Mouse (Mus musculus) cerebellum, adult 2 months (tissue): Measurements from ENCODE around the gene Rec8. TPM values are rescaled to one million over a fixed set of nuclear protein-coding genes. Genes with fewer than 3 reads are reported as not detected.

ENCODE experiments used
- DNase-seq, 2 experiments: peaks; one replicate each; pipeline ENCODE4 v3.0.0; 2021
- H3K27ac ChIP-seq: fragments of 200-500 bp; 2 replicates; pipeline ENCODE4 v1.5.1; 2012; ENCODE audit warnings: low read length, control low read depth, inconsistent platforms; ENCODE audit not compliant: insufficient read depth
- H3K27me3 ChIP-seq: fragments of 200-500 bp; 2 replicates; pipeline ENCODE4 v1.6.1; 2012; ENCODE audit warnings: inconsistent platforms, mild to moderate bottlenecking, low read length, moderate library complexity; ENCODE audit not compliant: control insufficient read depth, insufficient read depth
- H3K4me1 ChIP-seq: fragments of 200-500 bp; 2 replicates; pipeline ENCODE4 v1.6.1; 2011; ENCODE audit warnings: low read length; ENCODE audit not compliant: control insufficient read depth, insufficient read depth
- H3K4me3 ChIP-seq: fragments of 200-500 bp; replicated peaks from 2 replicates; pipeline ENCODE3; 2011; ENCODE audit warnings: mild to moderate bottlenecking, low read depth, low read length, control low read depth; ENCODE audit not compliant: insufficient read depth
- CTCF ChIP-seq: fragments of 200-500 bp; IDR thresholded peaks from 2 replicates; pipeline ENCODE4 v1.5.1; 2011; ENCODE audit warnings: low read depth, mild to moderate bottlenecking, control low read depth, low read length, moderate library complexity, borderline replicate concordance; ENCODE audit not compliant: insufficient read depth
- POLR2A ChIP-seq: fragments of 200-500 bp; IDR thresholded peaks from 2 replicates; pipeline ENCODE4 v1.6.1; 2011; ENCODE audit warnings: low read length, control low read depth, borderline replicate concordance; ENCODE audit not compliant: insufficient read depth
- WGBS: fragments of 180-500 bp; shearing (Covaris S2); methylation state at CpG from one replicate; pipeline ENCODE4 v1.1.7; 2018; 5-methylcytosine and 5-hydroxymethylcytosine counted together
- polyA plus RNA-seq: library from polyadenylated mRNA; depleted of rRNA; stranded (reverse); fragments of >200 nt; gene quantifications from 2 replicates; pipeline ENCODE4 v1.2.3, GENCODE M21; 2012; rRNA removed

Rec8 gene
- polyA plus RNA-seq, 1 experiment: 71.2 TPM

DNA sequence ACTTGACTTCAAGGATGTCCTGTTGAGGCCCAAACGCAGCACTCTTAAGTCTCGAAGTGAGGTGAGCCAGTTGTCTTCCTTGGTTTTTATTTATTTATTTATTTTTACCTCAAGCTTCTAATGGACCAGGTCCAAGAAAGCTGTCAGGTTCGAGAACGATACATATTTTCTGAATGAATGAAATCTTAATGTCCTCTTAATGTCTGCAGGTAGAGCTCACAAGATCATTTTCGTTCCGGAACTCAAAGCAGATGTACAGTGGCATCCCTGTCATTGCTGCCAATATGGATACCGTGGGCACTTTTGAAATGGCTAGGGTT, 54.9 kb downstream of the Rec8 start:
- 62% methylated on average over 7 of the region's 7 CpGs for WGBS
- Histone ChIP-seq H3K4me3 (no peak overlapping the region), H3K27ac (no peak overlapping the region), H3K27me3 (no peaks in the 10 kb centered on the region), H3K4me1 (no peaks in the 10 kb centered on the region; the same call in 1 of the 2 replicates)
- TF ChIP-seq POLR2A: no peak
- TF ChIP-seq CTCF: no peak
- DNase-seq: no peak

Other genes with a start within 250 kb of the Rec8 start
- 18.5 and 18.7 TPM in 2 replicates for gene Dhrs4, start 139.3 kb upstream of the Rec8 start, polyA plus RNA-seq
- gene Carmil3, start 127.4 kb upstream of the Rec8 start, polyA plus RNA-seq: 109 and 119 TPM in 2 replicates
- gene Cpne6, start 107.6 kb upstream of the Rec8 start, polyA plus RNA-seq: 39.8 and 56.8 TPM in 2 replicates
- gene Nrl, start 93.1 kb upstream of the Rec8 start, polyA plus RNA-seq: 0.33 and 0.56 TPM in 2 replicates
- gene Pck2, start 77.8 kb upstream of the Rec8 start, polyA plus RNA-seq: 44.8 and 49.3 TPM in 2 replicates
- gene Dcaf11, start 58.0 kb upstream of the Rec8 start, polyA plus RNA-seq: 115 and 127 TPM in 2 replicates
- 0.97 TPM in 2 replicates for gene A730061H03Rik, start 57.6 kb upstream of the Rec8 start, polyA plus RNA-seq
- not detected in 2 replicates for gene Fitm1, start 42.4 kb upstream of the Rec8 start, polyA plus RNA-seq
- gene Psme1, start 39.9 kb upstream of the Rec8 start, polyA plus RNA-seq: 38.4 and 40.7 TPM in 2 replicates
- gene Emc9, start 32.7 kb upstream of the Rec8 start, polyA plus RNA-seq: 90.9 and 92.8 TPM in 2 replicates
- gene Psme2, start 26.9 kb upstream of the Rec8 start, polyA plus RNA-seq: 43.1 and 46.8 TPM in 2 replicates
- gene Rnf31, start 26.3 kb upstream of the Rec8 start, polyA plus RNA-seq: 31.1 and 32.9 TPM in 2 replicates
- 18.4 and 20.3 TPM in 2 replicates for gene Irf9, start 14.5 kb upstream of the Rec8 start, polyA plus RNA-seq
- gene Ipo4, start 17.9 kb downstream of the Rec8 start, polyA plus RNA-seq: 150 and 151 TPM in 2 replicates
- 4.9 and 5.6 TPM in 2 replicates for gene Gm49378, start 19.9 kb downstream of the Rec8 start, polyA plus RNA-seq
- gene Tm9sf1, start 25.8 kb downstream of the Rec8 start, polyA plus RNA-seq: 35.3 and 40.1 TPM in 2 replicates
- 0.40 and 0.61 TPM in 2 replicates for gene Tssk4, start 32.1 kb downstream of the Rec8 start, polyA plus RNA-seq
- gene Mdp1, start 42.5 kb downstream of the Rec8 start, polyA plus RNA-seq: 44.8 and 44.9 TPM in 2 replicates
- gene Gmpr2, start 53.9 kb downstream of the Rec8 start, polyA plus RNA-seq: 29.2 and 29.6 TPM in 2 replicates
- 414 and 434 TPM in 2 replicates for gene Nedd8, start 54.1 kb downstream of the Rec8 start, polyA plus RNA-seq
- gene Tinf2, start 63.8 kb downstream of the Rec8 start, polyA plus RNA-seq: 36.0 and 38.5 TPM in 2 replicates
- gene Tgm1, start 95.9 kb downstream of the Rec8 start, polyA plus RNA-seq: 0.07 and 0.08 TPM in 2 replicates
- 64.1 and 66.8 TPM in 2 replicates for gene Rabggta, start 104.2 kb downstream of the Rec8 start, polyA plus RNA-seq
- gene Dhrs1, start 127.7 kb downstream of the Rec8 start, polyA plus RNA-seq: 113 and 122 TPM in 2 replicates
- gene Nop9, start 127.7 kb downstream of the Rec8 start, polyA plus RNA-seq: 10.7 and 10.8 TPM in 2 replicates
- gene Cideb, start 140.4 kb downstream of the Rec8 start, polyA plus RNA-seq: 10.5 and 15.2 TPM in 2 replicates
- gene Ltb4r2, start 143.4 kb downstream of the Rec8 start, polyA plus RNA-seq: 0.07 and 0.08 TPM in 2 replicates
- 0.33 and 0.36 TPM in 2 replicates for gene Ltb4r1, start 147.9 kb downstream of the Rec8 start, polyA plus RNA-seq
- gene Adcy4, start 166.1 kb downstream of the Rec8 start, polyA plus RNA-seq: 4.0 and 4.1 TPM in 2 replicates
- 0.39 and 0.60 TPM in 2 replicates for gene Ripk3, start 170.8 kb downstream of the Rec8 start, polyA plus RNA-seq
- 1.5 and 1.7 TPM in 2 replicates for gene Nfatc4, start 205.1 kb downstream of the Rec8 start, polyA plus RNA-seq
- gene Nynrin, start 236.0 kb downstream of the Rec8 start, polyA plus RNA-seq: 4.5 and 4.8 TPM in 2 replicates